Mouse (Mus musculus) liver, embryonic 11.5 days (tissue): ENCODE measurements at regions not wholly inside any gene's neighbourhood (a gene's known extent, or its start where the extent isn't known, plus 50 kb on each side); places are given as distances from the start of the nearest gene placed in this dataset.

Source experiments
- ATAC-seq: fragments of 200-750 bp; cut with Nextera tagmentation; replicated peaks from 2 replicates; pipeline ENCODE4 v1.8.0; 2017; ENCODE audit warnings: moderate number of reproducible peaks, mild to moderate bottlenecking, moderate TSS enrichment, moderate library complexity; ENCODE audit not compliant: low FRiP score
- DNase-seq: peaks from one replicate; pipeline ENCODE4 v3.0.0-alpha.2; 2017; ENCODE audit warnings: low spot score
- H3K27ac ChIP-seq: fragments of 300-500 bp; sonication (generic); 2 replicates; pipeline ENCODE4 v1.5.1; 2014; ENCODE audit warnings: mild to moderate bottlenecking, low read depth, low read length, control low read depth
- H3K27me3 ChIP-seq: fragments of 300-500 bp; sonication (generic); replicated peaks from 2 replicates; pipeline ENCODE4 v1.6.1; 2014; ENCODE audit warnings: low read length, mixed read lengths; ENCODE audit not compliant: control insufficient read depth, insufficient read depth
- H3K36me3 ChIP-seq: fragments of 300-500 bp; sonication (generic); 2 replicates; pipeline ENCODE4 v1.6.1; 2014; ENCODE audit warnings: mild to moderate bottlenecking, low read length, moderate library complexity, mixed read lengths; ENCODE audit not compliant: control insufficient read depth, insufficient read depth
- H3K4me1 ChIP-seq: fragments of 300-500 bp; sonication (generic); replicated peaks from 2 replicates; pipeline ENCODE4 v1.6.1; 2014; ENCODE audit warnings: low read length, mixed read lengths; ENCODE audit not compliant: control insufficient read depth, insufficient read depth
- H3K4me2 ChIP-seq: fragments of 300-500 bp; sonication (generic); 2 replicates; pipeline ENCODE4 v1.6.1; 2014; ENCODE audit warnings: mild to moderate bottlenecking, control low read depth, moderate library complexity
- H3K4me3 ChIP-seq: fragments of 300-500 bp; sonication (generic); 2 replicates; pipeline ENCODE4 v1.5.1; 2014; ENCODE audit warnings: low read depth, low read length, control low read depth
- H3K9ac ChIP-seq: fragments of 300-500 bp; sonication (generic); 2 replicates; pipeline ENCODE4 v1.6.1; 2014; ENCODE audit warnings: low read depth, low read length, control low read depth
- H3K9me3 ChIP-seq: fragments of 300-500 bp; sonication (generic); 2 replicates; pipeline ENCODE4 v1.6.1; 2016; ENCODE audit warnings: low read length, inconsistent platforms, mixed read lengths; ENCODE audit not compliant: control insufficient read depth
- WGBS: fragments of 180-500 bp; shearing (Covaris S2); extraction: QIAGEN DNeasy Blood & Tissue Kit; methylation state at CpG from one replicate; pipeline ENCODE4 v1.1.7; 2014; 5-methylcytosine and 5-hydroxymethylcytosine counted together

DNA sequence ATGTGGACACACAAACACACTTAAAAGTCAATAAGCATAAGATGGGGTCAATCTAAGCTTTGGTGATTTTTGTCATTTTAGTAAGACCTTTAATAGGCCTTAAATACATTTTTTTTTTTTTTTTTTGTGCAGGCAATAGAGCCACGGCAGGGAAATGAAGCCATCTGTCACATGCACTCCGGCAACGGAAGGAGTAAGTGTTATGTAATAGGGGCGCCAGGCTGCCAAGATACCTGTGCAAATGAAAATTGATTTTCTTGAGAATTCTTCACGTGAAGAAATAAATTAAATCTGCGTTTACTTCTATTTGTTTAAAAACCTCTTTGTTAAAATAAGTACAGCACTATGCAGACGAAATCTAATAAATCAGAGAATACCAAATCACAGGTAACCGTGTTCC is 54.6 kb upstream of the Card11 start:
- DNase-seq (no peak), ATAC-seq (no peak)
- no peak overlapping the region for H3K4me3 ChIP-seq
- H3K4me2 ChIP-seq: no peak overlapping the region
- H3K9ac ChIP-seq: no peak overlapping the region
- H3K36me3 ChIP-seq: no peaks in the 10 kb centered on the region
- H3K9me3 ChIP-seq: peaks cover 4% of the 10 kb centered on the region; the same call in 1 of the 2 replicates
- H3K27ac ChIP-seq: no peak overlapping the region
- 82% methylated on average over 8 of the region's 8 CpGs for WGBS
- no peaks in the 10 kb centered on the region for H3K4me1 ChIP-seq
- H3K27me3 ChIP-seq: no peaks in the 10 kb centered on the region

DNA sequence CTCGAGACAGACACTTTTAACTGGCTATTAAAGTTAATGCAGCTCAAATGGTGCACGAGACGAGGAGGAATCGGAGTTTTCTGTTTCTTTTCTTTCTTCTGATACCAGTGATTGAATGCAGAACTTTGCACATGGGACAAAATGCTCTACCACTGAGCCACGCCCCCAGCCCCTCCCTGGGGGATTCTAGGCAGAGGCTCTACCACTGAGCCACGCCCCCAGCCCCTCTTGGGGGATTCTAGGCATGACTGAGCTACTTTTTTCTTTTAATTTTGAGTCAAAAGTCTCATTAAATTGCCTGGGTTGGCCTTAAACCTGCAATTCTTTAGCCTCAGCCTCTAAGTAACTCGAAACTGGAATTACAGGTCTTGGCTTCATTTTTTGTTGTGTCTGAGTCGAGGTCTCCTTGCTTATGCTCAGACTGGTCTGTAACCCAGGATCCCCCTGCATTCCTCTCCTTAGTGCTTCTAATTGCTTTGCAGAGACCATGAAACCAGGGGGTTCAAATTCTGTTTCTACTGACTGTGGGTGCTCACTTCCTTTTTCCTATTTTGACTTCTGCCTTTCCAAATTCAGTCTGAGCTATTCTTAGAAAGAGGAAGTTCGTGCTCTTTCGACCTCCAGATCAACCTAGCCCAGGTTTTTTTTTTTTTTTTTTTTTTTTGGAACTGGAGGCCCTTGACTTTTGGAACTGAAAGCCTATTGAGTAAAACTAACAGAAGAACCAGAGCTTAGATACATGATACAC is 55.4 kb upstream of the Card11 start:
- Histone ChIP-seq H3K27ac (no peak overlapping the region), H3K4me1 (no peaks in the 10 kb centered on the region), H3K9me3 (peaks cover 4% of the 10 kb centered on the region; the same call in 1 of the 2 replicates), H3K27me3 (no peaks in the 10 kb centered on the region), H3K4me2 (no peak overlapping the region), H3K36me3 (no peaks in the 10 kb centered on the region), H3K4me3 (no peak overlapping the region), H3K9ac (no peak overlapping the region)
- 64% methylated on average over 10 of the region's 10 CpGs for WGBS
- DNase-seq (no peak), ATAC-seq (no peak)

DNA sequence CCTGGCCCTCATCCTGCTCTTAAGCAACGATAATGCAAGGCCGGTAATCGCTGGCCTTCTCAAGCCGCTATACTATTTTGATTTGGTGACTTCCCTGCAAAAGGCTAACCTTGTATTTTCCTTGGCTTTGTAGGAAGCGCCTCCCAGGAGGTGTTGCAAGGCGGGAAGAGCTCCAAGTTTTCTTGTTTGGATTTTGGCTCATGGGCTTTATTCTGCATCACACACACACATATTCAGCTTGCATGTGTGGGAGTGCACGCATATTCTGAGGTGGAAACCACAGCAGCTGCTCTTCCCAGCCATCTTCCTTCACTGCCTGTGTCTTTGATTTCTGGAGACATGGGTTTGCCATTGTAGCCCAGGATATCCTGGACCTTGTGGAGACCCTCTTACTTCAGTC is 57.8 kb upstream of the Card11 start:
- Histone ChIP-seq H3K36me3 (no peaks in the 10 kb centered on the region), H3K27ac (no peak overlapping the region), H3K9ac (no peak overlapping the region), H3K4me1 (no peaks in the 10 kb centered on the region), H3K9me3 (no peaks in the 10 kb centered on the region), H3K27me3 (no peaks in the 10 kb centered on the region), H3K4me2 (no peak overlapping the region), H3K4me3 (no peak overlapping the region)
- DNase-seq (no peak), ATAC-seq (no peak)
- 79% methylated on average over 7 of the region's 7 CpGs for WGBS

DNA sequence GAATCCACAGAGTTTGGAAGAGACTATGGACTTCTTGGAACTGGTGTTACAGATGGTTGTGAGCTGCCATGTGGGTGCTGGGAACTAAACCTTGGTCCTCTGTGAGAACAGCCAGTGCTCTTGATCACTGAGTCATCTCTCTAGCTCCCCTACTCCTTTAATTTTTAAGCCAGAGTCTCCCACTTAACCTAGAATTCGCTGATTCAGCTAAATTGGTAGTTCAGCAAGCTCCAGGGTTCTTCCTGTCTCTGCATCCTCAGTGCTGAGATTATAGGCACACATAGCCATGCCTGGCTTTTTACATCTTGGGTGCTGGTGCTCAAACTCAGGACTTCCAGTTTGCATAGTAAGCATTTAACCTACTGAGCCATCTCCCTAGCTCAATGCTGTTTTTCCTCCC is 58.5 kb upstream of the Card11 start:
- Histone ChIP-seq H3K36me3 (no peaks in the 10 kb centered on the region), H3K4me2 (no peak overlapping the region), H3K9ac (no peak overlapping the region), H3K9me3 (no peaks in the 10 kb centered on the region), H3K4me3 (no peak overlapping the region), H3K27ac (no peak overlapping the region), H3K4me1 (no peaks in the 10 kb centered on the region), H3K27me3 (no peaks in the 10 kb centered on the region)
- DNase-seq (no peak), ATAC-seq (no peak)
- WGBS: 45% methylated on average over 1 of the region's 1 CpGs

DNA sequence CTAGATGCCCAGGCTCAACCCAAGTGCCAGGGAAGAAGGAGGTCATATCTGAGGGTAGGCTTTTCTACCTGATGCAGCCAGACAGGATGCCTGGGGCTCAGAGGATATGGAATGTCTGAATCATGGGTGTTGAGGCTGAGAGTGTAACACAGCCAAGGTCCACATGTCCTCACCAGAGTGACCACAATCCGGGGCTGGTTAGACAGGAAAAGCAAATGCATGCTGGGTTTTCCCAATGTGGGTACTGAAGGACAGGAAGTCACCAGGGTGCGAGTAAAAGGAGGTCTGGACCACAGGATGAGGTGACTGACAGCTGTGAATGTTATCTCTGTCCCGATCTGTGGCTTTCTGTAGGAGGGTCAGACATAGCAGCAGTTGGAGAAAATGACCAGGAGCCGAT is 61.8 kb upstream of the Card11 start:
- Histone ChIP-seq H3K27me3 (no peaks in the 10 kb centered on the region), H3K36me3 (no peaks in the 10 kb centered on the region), H3K4me3 (no peak overlapping the region), H3K4me2 (no peak overlapping the region), H3K9me3 (no peaks in the 10 kb centered on the region), H3K4me1 (no peaks in the 10 kb centered on the region), H3K27ac (no peak overlapping the region), H3K9ac (no peak overlapping the region)
- DNase-seq (no peak), ATAC-seq (no peak)
- 39% methylated on average over 4 of the region's 4 CpGs for WGBS

DNA sequence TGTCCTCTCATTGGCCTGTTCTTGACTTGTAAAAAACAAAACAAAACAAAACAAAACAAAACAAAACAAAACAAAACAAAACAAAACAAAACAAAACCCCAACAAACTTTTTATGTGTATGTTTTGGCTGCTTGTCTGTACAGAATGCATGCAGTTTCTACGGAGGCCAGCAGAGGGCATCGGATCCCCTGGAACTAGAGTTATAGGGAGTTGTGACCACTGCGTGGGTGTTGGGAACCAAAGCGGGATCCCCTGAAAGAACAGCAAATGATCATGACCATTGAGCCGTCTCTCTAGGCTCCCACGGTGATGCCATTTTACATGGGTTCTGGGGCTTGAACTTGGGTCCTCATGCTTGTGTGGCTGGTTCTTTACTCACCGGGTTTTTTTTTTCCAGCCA is 67.2 kb upstream of the Card11 start:
- no peak overlapping the region for H3K4me2 ChIP-seq
- ATAC-seq: no peak
- no peaks in the 10 kb centered on the region for H3K27me3 ChIP-seq
- no peak overlapping the region for H3K27ac ChIP-seq
- H3K4me3 ChIP-seq: no peak overlapping the region
- no peaks in the 10 kb centered on the region for H3K36me3 ChIP-seq
- DNase-seq: no peak
- WGBS: 77% methylated on average over 7 of the region's 7 CpGs
- H3K4me1 ChIP-seq: no peaks in the 10 kb centered on the region
- H3K9me3 ChIP-seq: no peaks in the 10 kb centered on the region
- no peak overlapping the region for H3K9ac ChIP-seq

DNA sequence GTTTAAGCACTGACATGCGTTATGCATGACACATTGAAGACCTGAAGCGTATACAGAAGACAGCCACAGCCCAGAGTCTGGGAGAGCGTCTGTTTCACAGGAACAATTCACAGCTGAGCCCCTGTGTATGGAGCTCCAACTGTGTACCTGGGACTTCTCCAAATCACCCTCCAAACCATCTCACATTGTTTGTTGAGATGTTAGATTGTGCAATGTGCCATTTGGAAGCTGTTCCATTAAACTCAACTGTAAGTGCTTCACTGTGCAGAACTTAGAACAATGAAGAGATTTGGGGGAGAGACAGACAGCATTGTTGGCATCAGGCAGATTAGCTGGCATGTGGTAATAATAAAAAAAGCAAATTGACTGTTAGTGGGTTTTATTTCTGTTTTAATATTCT is 74.1 kb upstream of the Card11 start:
- H3K9me3 ChIP-seq: no peaks in the 10 kb centered on the region
- no peak for ATAC-seq
- H3K36me3 ChIP-seq: no peaks in the 10 kb centered on the region
- H3K9ac ChIP-seq: no peak overlapping the region
- H3K27me3 ChIP-seq: no peaks in the 10 kb centered on the region
- no peaks in the 10 kb centered on the region for H3K4me1 ChIP-seq
- no peak overlapping the region for H3K4me3 ChIP-seq
- WGBS: 76% methylated on average over 3 of the region's 3 CpGs
- H3K27ac ChIP-seq: no peak overlapping the region
- H3K4me2 ChIP-seq: no peak overlapping the region
- DNase-seq: no peak

DNA sequence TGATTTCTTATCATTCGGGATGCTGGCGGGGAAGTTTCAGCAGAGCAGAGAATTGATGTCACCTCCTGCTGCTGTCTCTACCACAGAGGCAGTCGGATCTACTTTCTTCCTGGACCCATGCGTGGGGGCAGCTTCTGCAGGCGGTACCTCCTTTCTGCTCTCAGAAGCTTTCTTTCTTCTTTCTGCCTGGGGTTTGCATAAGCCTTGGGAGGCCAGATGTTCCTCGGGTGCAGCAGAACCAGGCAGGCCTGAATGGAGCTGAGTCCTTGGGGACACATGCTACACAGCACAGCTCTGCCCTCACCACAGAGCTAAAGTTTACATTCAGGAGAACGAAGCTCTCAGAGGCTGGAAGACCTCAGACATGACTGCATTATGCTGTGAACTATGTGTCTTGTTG is 75.8 kb upstream of the Card11 start:
- H3K4me2 ChIP-seq: no peak overlapping the region
- H3K4me1 ChIP-seq: no peaks in the 10 kb centered on the region
- no peaks in the 10 kb centered on the region for H3K9me3 ChIP-seq
- no peak for DNase-seq
- no peak overlapping the region for H3K9ac ChIP-seq
- no peaks in the 10 kb centered on the region for H3K36me3 ChIP-seq
- H3K4me3 ChIP-seq: no peak overlapping the region
- no peaks in the 10 kb centered on the region for H3K27me3 ChIP-seq
- WGBS: 67% methylated on average over 7 of the region's 7 CpGs
- H3K27ac ChIP-seq: no peak overlapping the region
- no peak for ATAC-seq

DNA sequence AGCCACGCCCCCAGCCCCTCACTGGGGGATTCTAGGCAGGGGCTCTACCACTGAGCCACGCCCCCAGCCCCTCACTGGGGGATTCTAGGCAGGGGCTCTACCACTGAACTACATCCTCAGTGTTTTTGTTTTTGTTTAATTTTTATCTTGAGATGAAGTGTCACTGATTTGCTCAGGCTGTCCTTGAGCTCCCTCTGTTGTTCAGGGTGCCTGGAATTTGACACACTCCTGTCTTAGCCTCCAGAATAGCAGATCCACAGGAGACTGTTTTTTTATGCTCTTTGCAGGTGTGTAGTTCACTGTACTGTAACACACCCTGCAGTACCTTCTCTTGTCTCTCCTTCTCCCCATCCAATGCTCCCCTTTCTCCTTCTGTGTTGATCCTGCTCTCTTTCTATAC is 76.6 kb upstream of the Card11 start:
- Histone ChIP-seq H3K27ac (no peak overlapping the region), H3K27me3 (no peaks in the 10 kb centered on the region), H3K4me1 (no peaks in the 10 kb centered on the region), H3K36me3 (no peaks in the 10 kb centered on the region), H3K4me3 (no peak overlapping the region), H3K9ac (no peak overlapping the region), H3K9me3 (no peaks in the 10 kb centered on the region), H3K4me2 (no peak overlapping the region)
- ATAC-seq: no peak
- 77% methylated on average over 2 of the region's 2 CpGs for WGBS
- DNase-seq: no peak
